Mouse (Mus musculus) A20 (cell line): Measurements from ENCODE around the gene Ccm2.

Experiments used
- DNase-seq: peaks from one replicate; pipeline ENCODE4 v3.0.0-alpha.2; 2011; ENCODE audit warnings: low read depth, low spot score

Gene Ccm2

GRCm38 (mm10) chr11:6603224-6603623 is 56.5 kb downstream of the Ccm2 start:
- no peak for DNase-seq

DNA sequence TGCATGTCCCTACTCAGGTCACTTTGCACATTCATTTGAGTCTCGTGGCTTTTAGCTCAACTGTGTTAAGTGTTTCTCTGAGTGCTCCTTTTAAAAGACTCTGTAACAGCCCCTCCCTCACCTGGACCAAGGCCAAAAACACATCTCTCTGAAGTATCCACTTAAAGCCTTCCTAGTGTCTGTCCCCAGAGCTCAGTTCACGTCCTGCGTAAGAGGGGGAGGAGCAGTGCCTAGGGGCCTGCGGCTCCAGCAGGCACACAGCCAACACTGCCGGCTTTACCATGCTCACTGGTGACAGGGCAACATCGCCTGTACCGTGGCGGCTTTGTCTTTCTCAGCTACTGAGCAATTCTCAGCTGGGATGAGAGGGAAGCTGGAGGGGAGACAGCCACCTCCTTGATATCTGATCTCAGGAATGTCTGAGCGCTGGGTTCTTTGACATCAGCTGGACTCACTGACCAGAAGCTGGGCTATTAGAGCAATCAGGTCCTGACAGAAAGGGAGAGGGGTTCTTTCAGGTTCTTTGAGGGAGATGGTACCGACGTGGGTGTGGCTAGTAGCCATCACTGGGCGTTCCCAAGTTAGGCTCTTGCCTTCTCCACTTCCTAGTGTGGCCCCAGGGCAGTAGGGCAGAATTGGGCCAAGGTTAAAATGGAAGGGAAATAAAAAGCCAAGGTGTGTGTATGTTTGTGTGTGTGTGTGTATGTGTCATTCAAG is 57.4 kb downstream of the Ccm2 start:
- DNase-seq: no peak

GRCm38 (mm10) chr11:6604604-6604936 is 57.9 kb downstream of the Ccm2 start:
- DNase-seq: no peak

DNA sequence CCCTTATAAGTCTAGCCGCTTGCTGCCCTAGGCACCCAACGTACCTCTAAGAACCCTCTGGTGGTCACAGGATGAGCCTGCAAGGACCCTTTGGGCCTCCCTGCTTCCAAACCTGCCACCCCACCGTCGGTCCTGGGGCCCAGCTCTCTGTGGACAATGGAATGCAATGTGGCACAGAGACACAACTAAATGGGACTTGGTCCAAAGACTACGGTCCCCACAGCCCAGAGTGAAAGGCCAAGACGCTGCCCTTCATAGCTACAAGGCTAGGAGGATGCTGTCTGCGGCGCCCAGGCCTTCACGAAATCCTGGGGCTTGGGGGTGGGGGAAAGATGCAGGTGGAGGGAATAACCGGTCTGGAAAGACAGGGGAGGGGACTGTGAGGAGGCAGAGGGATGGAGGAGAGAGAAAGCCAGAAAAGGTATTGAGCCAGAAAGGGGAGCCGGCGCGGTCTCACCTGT is 58.4 kb downstream of the Ccm2 start:
- no peak for DNase-seq

DNA sequence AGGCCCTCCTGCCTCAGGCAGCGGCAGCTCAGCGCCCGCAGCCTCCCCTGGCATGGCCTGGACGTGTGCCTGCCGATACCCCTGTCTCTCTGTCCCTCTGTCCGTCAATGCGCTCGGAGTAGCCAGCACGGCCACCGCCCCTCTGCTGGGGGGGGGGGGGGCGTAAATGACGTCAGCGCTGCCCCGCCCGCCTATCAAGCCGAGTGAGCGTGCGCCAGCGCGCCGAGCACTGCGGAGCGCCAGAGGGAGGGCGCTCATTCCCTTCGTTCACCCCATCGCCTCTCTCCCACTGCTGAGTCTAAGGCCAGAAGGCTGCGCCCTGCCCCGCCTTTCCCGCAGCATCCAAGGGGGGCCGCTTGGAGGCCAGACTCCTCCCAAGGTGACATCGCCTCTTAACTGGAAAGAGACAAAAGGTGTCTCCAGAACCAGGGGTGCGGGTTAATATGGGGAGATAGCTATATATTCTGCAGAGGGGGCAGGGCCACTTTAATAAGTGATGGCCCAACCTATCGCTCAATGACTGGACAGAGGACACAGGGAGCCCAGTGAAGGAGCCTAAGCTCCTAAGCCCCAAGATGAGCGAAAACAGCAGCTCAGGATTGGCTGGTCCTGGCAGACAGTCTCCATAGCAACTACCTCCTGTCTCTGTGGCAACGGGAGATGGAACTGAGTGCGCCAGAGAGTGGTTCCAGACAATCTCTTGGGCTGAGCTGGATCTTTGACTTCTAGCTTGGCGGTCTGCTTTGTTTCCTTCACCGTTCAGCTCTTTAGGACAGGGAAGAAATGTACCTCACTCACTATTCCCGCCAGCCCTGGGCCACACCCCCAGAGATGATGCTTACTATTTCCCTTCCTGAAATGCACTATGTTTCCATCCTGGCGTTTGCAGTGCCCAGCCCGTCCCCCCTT is 59.1 kb downstream of the Ccm2 start, which contains the start of gene Nacad:
Gene Nacad, minus strand, starts transcription at position 563 of the 909 bp plus-strand sequence.
- no peak for DNase-seq

DNA sequence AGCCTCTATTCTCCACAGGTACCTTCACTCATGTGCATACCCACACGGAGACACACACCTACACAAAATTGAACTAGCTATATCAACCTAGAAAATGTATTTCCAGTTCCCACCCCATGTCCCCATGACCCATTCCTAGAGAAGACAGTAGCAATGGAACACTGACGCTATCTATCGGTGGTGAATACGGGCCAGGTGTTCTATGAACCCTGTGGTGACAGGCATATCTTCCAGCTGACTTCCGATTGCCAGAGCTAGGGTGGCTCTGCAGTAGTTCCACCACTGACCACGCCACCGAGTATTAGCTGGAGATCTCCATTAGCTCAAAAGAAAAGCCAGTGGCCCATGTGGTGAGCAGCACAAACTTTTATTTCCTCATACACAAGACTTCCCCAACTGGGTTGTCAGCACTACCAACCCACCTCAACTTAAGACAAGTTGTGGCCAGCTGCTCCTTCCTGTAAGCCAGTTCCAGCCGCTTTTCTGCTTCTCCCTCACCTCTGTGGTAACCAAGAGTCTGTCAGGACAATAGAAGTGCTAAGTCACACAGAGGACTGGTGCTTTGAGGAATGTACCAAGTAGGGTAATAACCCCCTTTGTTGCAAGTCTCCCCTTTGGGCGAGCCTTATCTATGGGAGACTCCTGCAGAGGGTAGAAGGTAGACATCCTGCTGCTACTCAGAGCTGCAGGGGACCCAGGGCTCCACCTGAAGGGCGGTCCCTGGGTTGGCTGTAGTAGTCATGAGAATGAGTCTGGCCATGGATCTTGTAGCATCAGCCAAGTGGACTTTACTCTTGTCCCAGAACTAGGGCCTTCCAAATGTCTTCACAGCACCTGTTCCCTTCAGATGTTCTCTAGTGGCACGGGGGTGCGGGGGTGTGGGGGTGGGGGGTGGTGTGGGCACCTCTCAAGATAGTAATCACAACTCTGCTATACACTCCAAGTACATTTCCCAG is 68.8 kb downstream of the Ccm2 start:
- DNase-seq: no peak

DNA sequence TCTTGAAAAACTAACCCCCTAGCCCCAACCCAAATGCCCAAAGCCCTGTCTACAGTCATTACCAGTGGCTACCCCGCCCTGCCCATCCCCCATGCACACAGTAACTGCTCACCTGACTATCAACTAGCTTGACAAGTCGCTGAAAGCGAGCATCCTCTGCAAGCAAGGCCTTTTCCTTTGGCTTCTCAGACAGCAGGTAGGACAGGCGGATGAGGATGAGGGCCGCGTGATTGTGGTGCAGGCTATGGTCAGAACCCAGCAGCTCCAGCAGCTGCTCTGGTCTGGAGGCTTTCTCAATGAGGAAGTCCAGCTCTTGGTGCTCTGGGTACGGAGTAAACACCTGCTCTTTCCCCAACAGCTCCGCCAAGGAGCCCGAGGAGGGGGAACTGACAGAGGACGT is 77.0 kb downstream of the Ccm2 start:
- DNase-seq: no peak

DNA sequence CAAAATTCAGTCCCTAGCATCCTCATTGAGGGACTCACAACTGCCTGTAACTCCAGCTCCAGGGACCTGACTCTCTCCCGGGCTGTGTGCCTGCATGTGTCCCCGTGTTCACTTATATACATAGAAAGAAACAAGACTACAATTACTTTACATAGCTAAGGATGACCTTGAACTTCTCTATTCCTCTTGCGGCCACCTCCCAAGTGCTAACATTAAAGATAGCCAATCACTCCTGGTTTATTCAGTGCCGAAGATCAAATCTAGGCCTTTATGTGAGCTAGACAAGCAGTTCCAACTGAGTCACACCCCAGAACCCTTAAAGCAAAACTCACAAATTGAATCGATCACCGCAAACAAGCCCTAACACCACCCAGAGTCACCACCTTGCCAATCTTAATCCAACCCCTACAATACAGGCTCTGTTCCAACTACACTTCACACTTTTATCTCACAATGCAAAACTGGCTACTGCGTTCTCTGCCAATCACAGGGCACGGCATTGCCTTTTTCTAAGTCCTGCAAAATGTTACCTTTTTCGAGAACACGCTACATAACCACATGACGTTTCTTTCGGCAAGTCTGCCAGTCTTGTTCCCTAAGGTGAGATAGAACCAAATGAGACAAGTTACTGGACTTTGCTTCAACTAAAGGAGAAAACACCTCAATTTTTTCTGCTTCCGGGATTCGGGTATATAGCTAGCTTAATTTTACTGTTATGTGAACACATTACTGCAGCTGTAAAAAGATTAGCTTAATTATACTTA is 78.1 kb downstream of the Ccm2 start:
- DNase-seq: no peak

GRCm38 (mm10) chr11:6625478-6626387 is 79.0 kb downstream of the Ccm2 start, which contains the start of gene Tbrg4:
TSS of gene Tbrg4 (minus strand) at chr11:6626067.
- DNase-seq: peak; percentile 98

DNA sequence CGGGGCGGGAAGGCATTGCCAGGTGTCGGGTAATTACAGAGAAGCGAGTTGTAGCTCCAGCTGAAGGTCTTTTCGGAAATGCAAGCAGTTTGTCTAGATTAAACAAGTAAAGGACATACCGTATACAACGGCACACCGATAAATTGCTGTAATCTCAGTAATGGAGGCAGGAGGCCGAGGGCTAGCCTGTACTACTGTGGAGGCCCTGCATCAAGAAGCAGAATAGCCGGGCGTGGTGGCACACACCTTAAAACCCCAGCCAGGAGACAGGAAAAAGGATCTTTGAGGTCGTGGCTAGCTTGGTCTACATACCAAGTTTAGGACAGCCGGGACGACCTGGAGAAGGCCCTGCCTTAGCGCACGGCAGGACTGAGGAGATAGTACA is 79.7 kb downstream of the Ccm2 start:
- DNase-seq: no peak

GRCm38 (mm10) chr11:6627731-6628130 is 81.0 kb downstream of the Ccm2 start:
- DNase-seq: peak; percentile 42

DNA sequence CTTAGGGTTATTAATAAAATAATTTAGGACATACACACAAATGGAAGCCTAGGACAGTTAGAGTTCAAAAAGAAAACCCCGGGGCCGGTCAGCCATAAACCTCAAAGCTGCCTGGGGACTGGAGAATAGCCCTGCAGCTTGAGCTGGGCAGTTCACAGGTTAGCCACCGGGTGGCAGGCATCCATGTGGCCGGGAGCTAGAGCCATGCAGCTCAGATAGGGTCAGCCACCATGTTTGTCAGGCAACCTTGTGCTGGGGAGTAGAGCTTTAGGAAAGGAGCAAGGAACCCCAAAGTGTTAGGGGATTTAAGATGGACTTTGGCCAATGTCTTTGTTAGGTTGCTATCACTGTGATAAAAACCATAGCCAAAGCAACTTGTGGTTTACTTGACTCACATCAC is 81.9 kb downstream of the Ccm2 start:
- peak; percentile 84 for DNase-seq

- peak; percentile 68 for DNase-seq
Observed at GRCm38 (mm10) chr11:6629655-6630054, 83.0 kb downstream of the Ccm2 start.

DNA sequence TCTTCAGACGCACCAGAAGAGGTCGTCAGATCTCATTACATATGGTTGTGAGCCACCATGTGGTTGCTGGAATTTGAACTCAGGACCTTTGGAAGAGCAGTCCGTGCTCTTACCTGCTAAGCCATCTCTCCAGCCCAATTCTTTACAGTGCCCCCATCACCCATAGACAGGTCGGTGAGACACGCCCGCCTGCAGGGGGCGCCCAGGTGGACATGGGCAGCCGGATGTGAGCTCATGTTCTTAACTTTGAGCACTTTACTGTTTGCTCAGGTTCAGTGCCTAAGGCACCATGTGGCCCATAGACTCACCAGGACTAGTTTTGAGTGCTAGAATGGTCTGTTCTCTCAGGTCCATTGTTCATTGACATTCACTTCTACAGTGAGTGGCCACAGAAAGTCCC is 89.5 kb downstream of the Ccm2 start:
- DNase-seq: peak; percentile 66

GRCm38 (mm10) chr11:6638537-6638936 is 91.8 kb downstream of the Ccm2 start, which contains the start of gene Wap:
TSS of gene Wap (minus strand) at chr11:6638637.
- DNase-seq: no peak

- DNase-seq: no peak
Observed at GRCm38 (mm10) chr11:6639072-6639471, 92.4 kb downstream of the Ccm2 start.

DNA sequence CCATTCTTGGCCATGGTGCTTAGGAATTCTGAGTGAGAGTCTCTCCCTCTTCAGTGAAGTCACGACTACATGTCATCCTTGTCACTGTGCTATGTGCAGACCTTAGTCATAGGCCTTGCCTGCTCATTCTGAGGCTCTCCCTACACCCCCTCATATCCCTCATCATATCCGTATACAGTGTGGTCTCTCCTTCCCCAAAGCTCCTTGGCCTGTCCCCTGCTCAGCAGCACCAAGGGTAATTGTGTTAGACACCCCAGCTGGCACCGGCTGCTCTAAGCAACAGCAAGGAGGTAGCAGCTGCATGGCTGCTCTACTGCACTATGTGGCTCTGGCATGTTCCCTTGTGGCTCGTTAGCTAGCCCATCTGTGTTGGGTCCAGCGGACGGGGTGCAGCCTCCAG is 97.9 kb downstream of the Ccm2 start:
- no peak for DNase-seq
